Mouse (Mus musculus): Measurements from ENCODE around the gene Mxd3.

Gene Mxd3

GRCm38 (mm10) chr13:55329683-55330566 is at the start of gene Mxd3:
Mxd3 (minus strand) TSS chr13:55329823.
- DNase-seq (ENCODE audit: low read depth), result peak; percentile 89

- no peak for DNase-seq (ENCODE audit: low read depth)
These were observed 49.4 kb upstream of the Mxd3 start for GRCm38 (mm10) chr13:55378907-55379580.

- no peak for DNase-seq (ENCODE audit: low read depth)
These were observed 46.3 kb upstream of the Mxd3 start for GRCm38 (mm10) chr13:55375877-55376276.

GRCm38 (mm10) chr13:55374206-55374924 is 44.7 kb upstream of the Mxd3 start:
- DNase-seq (ENCODE audit: low read depth), result no peak

GRCm38 (mm10) chr13:55371740-55372139 is 42.1 kb upstream of the Mxd3 start:
- no peak for DNase-seq (ENCODE audit: low read depth)

- no peak for DNase-seq (ENCODE audit: low read depth)
These were observed 41.5 kb upstream of the Mxd3 start for GRCm38 (mm10) chr13:55371007-55371681.

- no peak for DNase-seq (ENCODE audit: low read depth)
These were observed 40.6 kb upstream of the Mxd3 start for GRCm38 (mm10) chr13:55370234-55370633.

GRCm38 (mm10) chr13:55369531-55370114 is 40.0 kb upstream of the Mxd3 start, which contains the start of gene Rgs14:
Rgs14 (plus strand) TSS chr13:55369732.
- no peak for DNase-seq (ENCODE audit: low read depth)

- no peak for DNase-seq (ENCODE audit: low read depth)
These were observed 38.8 kb upstream of the Mxd3 start for GRCm38 (mm10) chr13:55368401-55368800.

GRCm38 (mm10) chr13:55362453-55363060 is 32.9 kb upstream of the Mxd3 start, which contains the start of gene Lman2:
Lman2 (minus strand) TSS chr13:55362783.
- peak; percentile 97 for DNase-seq (ENCODE audit: low read depth)

GRCm38 (mm10) chr13:55361974-55362452 is 32.4 kb upstream of the Mxd3 start:
- peak; percentile 4 for DNase-seq (ENCODE audit: low read depth)

GRCm38 (mm10) chr13:55361145-55361544 is 31.5 kb upstream of the Mxd3 start:
- no peak for DNase-seq (ENCODE audit: low read depth)

GRCm38 (mm10) chr13:55346745-55347144 is 17.1 kb upstream of the Mxd3 start:
- no peak for DNase-seq (ENCODE audit: low read depth)

GRCm38 (mm10) chr13:55344286-55344685 is 14.7 kb upstream of the Mxd3 start:
- DNase-seq (ENCODE audit: low read depth), result no peak

GRCm38 (mm10) chr13:55342469-55342868 is 12.8 kb upstream of the Mxd3 start:
- DNase-seq (ENCODE audit: low read depth), result no peak

GRCm38 (mm10) chr13:55339259-55339658 is 9.6 kb upstream of the Mxd3 start:
- peak; percentile 26 for DNase-seq (ENCODE audit: low read depth)

- DNase-seq (ENCODE audit: low read depth), result no peak
These were observed 8.8 kb upstream of the Mxd3 start for GRCm38 (mm10) chr13:55338131-55339054.

- DNase-seq (ENCODE audit: low read depth), result no peak
These were observed 7.8 kb upstream of the Mxd3 start for GRCm38 (mm10) chr13:55337341-55337975.

GRCm38 (mm10) chr13:55335701-55336100 is 6.1 kb upstream of the Mxd3 start:
- no peak for DNase-seq (ENCODE audit: low read depth)

All from NIH3T3 (cell line).